Mouse (Mus musculus): ENCODE measurements around the gene Gm9508. TPM values are rescaled to one million over a fixed set of nuclear protein-coding genes. Genes with fewer than 3 reads are reported as not detected.

Gm9508 gene
- polyA plus RNA-seq (2014; fragmentation: Illumina TruSeq; extraction: RNeasy Lipid Tissue Mini Kit (QIAGEN cat#74804); ENCODE audit: low read depth, low replicate concordance) = not detected

DNA sequence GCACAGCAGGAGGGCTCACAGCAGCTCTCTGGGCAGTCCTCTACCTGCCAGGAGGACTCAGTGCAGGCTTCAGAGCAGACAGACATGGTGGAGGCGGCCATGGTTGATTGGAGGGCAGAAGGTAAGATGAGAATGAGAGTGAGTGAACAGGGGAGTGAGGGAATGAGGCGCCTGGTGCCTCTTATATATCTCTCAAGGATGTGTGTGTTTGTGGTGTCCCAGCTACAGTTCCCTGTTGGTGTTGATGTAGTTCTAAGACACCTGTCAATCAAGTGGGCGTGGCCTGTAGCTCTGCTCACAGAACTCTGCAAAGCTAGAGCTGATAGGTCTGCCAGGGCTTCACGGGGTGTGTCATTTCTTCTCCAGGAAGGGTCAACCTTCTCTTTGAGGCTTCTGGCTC lies at the start of gene Gm9508:
Gm9508 (minus strand) TSS at position 101 of the 400 bp plus-strand sequence.

DNA sequence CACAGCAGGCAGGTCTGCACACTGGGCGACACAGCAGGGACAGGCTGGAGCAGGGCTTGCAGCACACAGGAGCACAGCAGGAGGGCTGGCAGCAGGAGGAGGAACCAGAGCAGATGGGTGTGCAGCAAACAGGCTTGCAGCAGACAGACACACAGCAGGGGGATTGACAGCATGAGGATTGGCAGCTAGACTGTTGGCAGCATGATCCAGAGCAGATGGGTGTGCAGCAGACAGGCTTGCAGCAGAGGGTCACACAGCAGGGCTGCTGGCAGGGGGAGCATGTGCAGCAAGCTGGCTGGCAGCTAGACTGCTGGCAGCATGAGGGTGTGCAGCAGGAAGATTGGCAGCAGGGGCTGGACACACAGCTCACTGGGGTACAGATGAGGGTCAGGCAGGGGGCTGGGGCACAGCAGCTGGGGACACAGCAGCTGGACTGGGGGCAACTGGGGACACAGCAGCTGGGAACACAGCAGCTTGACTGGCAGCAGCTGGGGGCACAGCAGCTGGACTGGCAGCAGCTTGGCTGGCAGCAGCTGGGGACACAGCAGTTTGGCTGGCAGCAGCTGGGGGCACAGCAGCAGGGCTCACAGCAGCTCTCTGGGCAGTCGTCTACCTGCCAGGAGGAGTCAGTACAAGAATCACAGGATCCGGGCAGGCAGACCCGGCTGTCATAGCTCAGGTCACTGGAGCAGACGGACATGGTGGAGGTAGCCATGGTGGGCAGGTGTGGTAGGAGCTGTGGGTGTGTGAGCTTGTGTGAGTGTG lies 45.1 kb upstream of the Gm9508 start, which contains the start of gene Gm18596:
Gm18596 (minus strand) TSS at position 715 of the 765 bp plus-strand sequence.

DNA sequence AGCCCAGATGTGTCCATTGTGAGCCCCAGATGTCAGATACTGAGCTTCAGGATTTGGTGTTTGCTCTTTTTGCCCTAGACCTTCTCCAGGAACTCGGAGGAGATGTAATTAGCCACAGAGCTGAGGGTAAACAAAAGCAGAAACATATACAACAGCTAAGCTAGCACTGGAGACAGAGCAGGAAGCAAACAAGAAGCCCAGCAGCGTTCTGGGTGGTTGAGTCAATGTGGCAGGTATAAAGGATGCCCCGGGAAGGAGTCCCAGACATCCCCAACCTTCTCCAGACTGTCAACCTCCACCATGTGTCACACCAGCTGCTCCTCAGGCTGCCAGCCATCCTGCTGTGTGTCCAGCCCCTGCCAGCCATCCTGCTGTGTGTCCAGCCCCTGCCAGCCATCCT lies 29.2 kb upstream of the Gm9508 start, which contains the start of gene Gm10100:
Gm10100 (plus strand) TSS at position 301 of the 400 bp plus-strand sequence.

DNA sequence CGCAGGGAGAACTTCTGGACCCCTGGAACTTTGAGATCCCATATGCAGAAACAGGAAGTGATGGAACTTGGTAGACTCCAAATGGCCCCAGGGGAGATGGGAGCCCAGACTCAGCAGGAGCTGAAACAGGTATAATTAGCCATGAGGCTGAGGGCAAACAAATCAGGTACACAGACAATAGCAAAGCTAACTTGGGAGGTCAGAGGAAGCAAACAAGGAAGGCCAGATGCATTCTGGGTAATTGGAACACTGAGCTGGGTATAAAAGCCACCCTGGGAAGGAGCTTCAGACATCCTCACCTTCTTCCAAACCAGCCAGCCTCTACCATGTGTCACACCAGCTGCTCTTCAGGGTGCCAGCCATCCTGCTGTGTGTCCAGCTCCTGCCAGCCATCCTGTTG lies 23.3 kb upstream of the Gm9508 start, which contains the start of gene Krtap12-1:
Krtap12-1 (plus strand) TSS at position 301 of the 400 bp plus-strand sequence.

DNA sequence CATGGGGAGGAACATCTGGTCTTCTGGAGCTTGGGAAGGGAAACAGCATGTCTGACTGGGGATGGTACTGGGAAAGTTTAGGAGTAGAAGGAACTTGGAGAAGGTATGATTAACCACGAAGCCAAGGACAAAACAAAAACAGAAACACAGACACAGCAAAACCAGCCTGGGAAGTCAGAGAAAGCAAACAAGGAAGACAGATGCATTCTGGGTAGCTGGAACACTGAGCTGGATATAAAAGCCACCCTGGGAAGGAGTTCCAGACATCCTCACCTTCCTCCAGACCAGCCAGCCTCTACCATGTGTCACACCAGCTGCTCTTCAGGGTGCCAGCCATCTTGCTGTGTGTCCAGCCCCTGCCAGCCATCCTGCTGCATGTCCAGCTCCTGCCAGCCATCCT lies 18.5 kb upstream of the Gm9508 start, which contains the start of gene Gm10142:
Gm10142 (plus strand) TSS at position 301 of the 400 bp plus-strand sequence.

DNA sequence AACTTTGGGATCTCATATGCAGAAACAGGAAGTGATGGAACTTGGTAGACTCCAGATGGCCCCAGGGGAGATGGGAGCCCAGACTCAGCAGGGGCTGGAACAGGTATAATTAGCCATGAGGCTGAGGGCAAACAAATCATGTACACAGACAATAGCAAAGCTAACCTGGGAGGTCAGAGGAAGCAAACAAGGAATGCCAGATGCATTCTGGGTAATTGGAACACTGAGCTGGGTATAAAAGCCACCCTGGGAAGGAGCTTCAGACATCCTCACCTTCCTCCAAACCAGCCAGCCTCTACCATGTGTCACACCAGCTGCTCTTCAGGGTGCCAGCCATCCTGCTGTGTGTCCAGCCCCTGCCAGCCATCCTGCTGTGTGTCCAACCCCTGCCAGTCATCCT lies 14.1 kb upstream of the Gm9508 start, which contains the start of gene Gm10024:
Gm10024 (plus strand) TSS at position 301 of the 400 bp plus-strand sequence.

DNA sequence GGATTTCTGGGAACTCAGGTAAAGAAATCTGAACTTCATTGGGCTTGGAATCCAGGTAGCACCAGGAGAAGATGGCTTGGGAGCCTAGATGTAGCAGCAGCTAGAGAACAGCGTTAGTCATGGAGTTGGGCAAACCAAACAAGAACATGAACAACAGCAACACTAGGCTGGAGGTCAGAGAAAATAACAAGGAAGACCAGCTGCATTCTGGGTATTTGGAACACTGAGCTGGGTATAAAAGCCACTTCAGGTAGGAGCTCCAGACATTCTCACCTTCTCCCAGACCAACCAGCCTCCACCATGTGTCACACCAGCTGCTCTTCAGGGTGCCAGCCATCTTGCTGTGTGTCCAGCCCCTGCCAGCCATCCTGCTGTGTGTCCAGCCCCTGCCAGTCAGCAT lies 9.3 kb upstream of the Gm9508 start, which contains the start of gene Gm10272:
Gm10272 (plus strand) TSS at position 301 of the 400 bp plus-strand sequence.

DNA sequence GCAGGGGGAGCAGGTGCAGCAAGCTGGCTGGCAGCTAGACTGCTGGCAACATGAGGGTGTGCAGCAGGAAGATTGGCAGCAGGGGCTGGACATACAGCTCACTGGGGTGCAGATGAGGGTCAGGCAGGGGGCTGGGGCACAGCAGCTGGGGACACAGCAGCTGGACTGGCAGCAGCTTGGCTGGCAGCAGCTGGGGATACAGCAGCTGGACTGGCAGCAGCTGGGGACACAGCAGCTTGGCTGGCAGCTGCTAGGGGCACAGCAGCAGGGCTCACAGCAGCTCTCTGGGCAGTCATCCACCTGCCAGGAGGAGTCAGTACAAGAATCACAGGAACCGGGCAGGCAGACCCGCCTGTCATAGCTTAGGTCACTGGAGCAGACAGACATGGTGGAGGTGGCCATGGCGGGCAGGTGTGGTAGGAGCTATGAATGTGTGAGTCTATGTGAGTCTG lies 6.7 kb downstream of the Gm9508 start, which contains the start of gene Gm19402:
Gm19402 (minus strand) TSS at position 402 of the 452 bp plus-strand sequence.

DNA sequence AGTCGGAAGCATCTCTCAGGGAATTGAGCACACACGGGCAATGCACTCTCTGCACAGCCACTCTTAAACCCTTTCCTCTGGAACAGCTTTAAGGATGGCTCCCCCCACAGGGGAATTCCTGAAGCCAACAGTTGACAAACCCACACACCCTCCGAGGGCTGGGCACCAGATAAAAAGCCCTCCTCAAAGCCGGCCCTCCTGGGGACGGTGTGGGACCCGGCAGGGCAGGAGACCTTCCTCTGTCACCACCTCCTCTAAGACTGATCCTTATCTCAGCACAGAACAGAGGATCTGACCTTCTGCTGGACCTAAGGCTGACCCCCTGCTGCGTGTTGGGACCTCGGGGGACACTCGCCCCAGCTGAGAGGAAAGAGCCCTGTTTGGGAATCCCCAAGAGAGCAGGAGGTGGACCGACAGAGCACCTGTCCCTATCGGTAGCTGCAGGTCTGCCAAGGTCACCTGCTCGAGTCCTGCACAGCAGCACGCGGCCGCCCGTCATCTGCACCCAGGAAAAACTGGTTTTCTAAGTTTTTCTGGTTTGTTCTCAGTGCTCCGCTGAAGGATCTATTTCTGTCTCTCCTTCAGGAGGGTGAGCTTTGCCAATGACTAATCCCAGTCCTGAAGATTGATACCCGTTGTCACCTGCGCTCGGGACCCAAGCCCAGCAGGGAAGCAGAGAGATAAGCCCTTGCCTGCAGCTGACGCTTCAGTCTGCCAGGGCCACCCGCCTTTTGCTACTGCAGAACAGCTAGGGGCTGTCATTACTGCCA lies 11.0 kb downstream of the Gm9508 start, which contains the start of gene Tspear:
Tspear (plus strand) TSS at position 675 of the 770 bp plus-strand sequence.

Other genes starting within 250 kb of the Gm9508 start
- 0.69 TPM for gene Fam207a, start 181.4 kb downstream of the Gm9508 start, polyA plus RNA-seq (2014; fragmentation: Illumina TruSeq; extraction: RNeasy Lipid Tissue Mini Kit (QIAGEN cat#74804); ENCODE audit: low read depth, low replicate concordance)
- gene Itgb2, start 167.0 kb downstream of the Gm9508 start, polyA plus RNA-seq (2014; fragmentation: Illumina TruSeq; extraction: RNeasy Lipid Tissue Mini Kit (QIAGEN cat#74804); ENCODE audit: low read depth, low replicate concordance) = 3.1 TPM
- gene Pttg1ip, start 115.5 kb downstream of the Gm9508 start, polyA plus RNA-seq (2014; fragmentation: Illumina TruSeq; extraction: RNeasy Lipid Tissue Mini Kit (QIAGEN cat#74804); ENCODE audit: low read depth, low replicate concordance) = 193 TPM
- gene Sumo3, start 91.1 kb downstream of the Gm9508 start, polyA plus RNA-seq (2014; fragmentation: Illumina TruSeq; extraction: RNeasy Lipid Tissue Mini Kit (QIAGEN cat#74804); ENCODE audit: low read depth, low replicate concordance) = 76.1 TPM
- gene Gm49325, start 91.0 kb downstream of the Gm9508 start, polyA plus RNA-seq (2014; fragmentation: Illumina TruSeq; extraction: RNeasy Lipid Tissue Mini Kit (QIAGEN cat#74804); ENCODE audit: low read depth, low replicate concordance) = 1.6 TPM
- 7.3 TPM for gene Ube2g2, start 75.0 kb downstream of the Gm9508 start, polyA plus RNA-seq (2014; fragmentation: Illumina TruSeq; extraction: RNeasy Lipid Tissue Mini Kit (QIAGEN cat#74804); ENCODE audit: low read depth, low replicate concordance)
- gene Tspear, start 10.7 kb downstream of the Gm9508 start, polyA plus RNA-seq (2014; fragmentation: Illumina TruSeq; extraction: RNeasy Lipid Tissue Mini Kit (QIAGEN cat#74804); ENCODE audit: low read depth, low replicate concordance) = not detected
- gene Gm19402, start 6.5 kb downstream of the Gm9508 start, polyA plus RNA-seq (2014; fragmentation: Illumina TruSeq; extraction: RNeasy Lipid Tissue Mini Kit (QIAGEN cat#74804); ENCODE audit: low read depth, low replicate concordance) = not detected
- not detected for gene Gm10272, start 9.4 kb upstream of the Gm9508 start, polyA plus RNA-seq (2014; fragmentation: Illumina TruSeq; extraction: RNeasy Lipid Tissue Mini Kit (QIAGEN cat#74804); ENCODE audit: low read depth, low replicate concordance)
- not detected for gene Gm10024, start 14.2 kb upstream of the Gm9508 start, polyA plus RNA-seq (2014; fragmentation: Illumina TruSeq; extraction: RNeasy Lipid Tissue Mini Kit (QIAGEN cat#74804); ENCODE audit: low read depth, low replicate concordance)
- not detected for gene Gm10142, start 18.6 kb upstream of the Gm9508 start, polyA plus RNA-seq (2014; fragmentation: Illumina TruSeq; extraction: RNeasy Lipid Tissue Mini Kit (QIAGEN cat#74804); ENCODE audit: low read depth, low replicate concordance)
- not detected for gene Krtap12-1, start 23.4 kb upstream of the Gm9508 start, polyA plus RNA-seq (2014; fragmentation: Illumina TruSeq; extraction: RNeasy Lipid Tissue Mini Kit (QIAGEN cat#74804); ENCODE audit: low read depth, low replicate concordance)
- not detected for gene Gm10100, start 29.3 kb upstream of the Gm9508 start, polyA plus RNA-seq (2014; fragmentation: Illumina TruSeq; extraction: RNeasy Lipid Tissue Mini Kit (QIAGEN cat#74804); ENCODE audit: low read depth, low replicate concordance)
- not detected for gene Gm18596, start 45.4 kb upstream of the Gm9508 start, polyA plus RNA-seq (2014; fragmentation: Illumina TruSeq; extraction: RNeasy Lipid Tissue Mini Kit (QIAGEN cat#74804); ENCODE audit: low read depth, low replicate concordance)
- gene Gm9736, start 54.1 kb upstream of the Gm9508 start, polyA plus RNA-seq (2014; fragmentation: Illumina TruSeq; extraction: RNeasy Lipid Tissue Mini Kit (QIAGEN cat#74804); ENCODE audit: low read depth, low replicate concordance) = not detected
- not detected for gene Gm3233, start 62.4 kb upstream of the Gm9508 start, polyA plus RNA-seq (2014; fragmentation: Illumina TruSeq; extraction: RNeasy Lipid Tissue Mini Kit (QIAGEN cat#74804); ENCODE audit: low read depth, low replicate concordance)
- gene Gm3238, start 74.1 kb upstream of the Gm9508 start, polyA plus RNA-seq (2014; fragmentation: Illumina TruSeq; extraction: RNeasy Lipid Tissue Mini Kit (QIAGEN cat#74804); ENCODE audit: low read depth, low replicate concordance) = not detected
- gene Gm7138, start 79.7 kb upstream of the Gm9508 start, polyA plus RNA-seq (2014; fragmentation: Illumina TruSeq; extraction: RNeasy Lipid Tissue Mini Kit (QIAGEN cat#74804); ENCODE audit: low read depth, low replicate concordance) = not detected
- gene Gm3250, start 85.3 kb upstream of the Gm9508 start, polyA plus RNA-seq (2014; fragmentation: Illumina TruSeq; extraction: RNeasy Lipid Tissue Mini Kit (QIAGEN cat#74804); ENCODE audit: low read depth, low replicate concordance) = not detected
- gene Gm7137, start 91.0 kb upstream of the Gm9508 start, polyA plus RNA-seq (2014; fragmentation: Illumina TruSeq; extraction: RNeasy Lipid Tissue Mini Kit (QIAGEN cat#74804); ENCODE audit: low read depth, low replicate concordance) = not detected
- not detected for gene Gm9639, start 97.8 kb upstream of the Gm9508 start, polyA plus RNA-seq (2014; fragmentation: Illumina TruSeq; extraction: RNeasy Lipid Tissue Mini Kit (QIAGEN cat#74804); ENCODE audit: low read depth, low replicate concordance)
- not detected for gene Gm19668, start 101.9 kb upstream of the Gm9508 start, polyA plus RNA-seq (2014; fragmentation: Illumina TruSeq; extraction: RNeasy Lipid Tissue Mini Kit (QIAGEN cat#74804); ENCODE audit: low read depth, low replicate concordance)
- gene Gm9507, start 114.6 kb upstream of the Gm9508 start, polyA plus RNA-seq (2014; fragmentation: Illumina TruSeq; extraction: RNeasy Lipid Tissue Mini Kit (QIAGEN cat#74804); ENCODE audit: low read depth, low replicate concordance) = not detected
- gene Gm2696, start 117.4 kb upstream of the Gm9508 start, polyA plus RNA-seq (2014; fragmentation: Illumina TruSeq; extraction: RNeasy Lipid Tissue Mini Kit (QIAGEN cat#74804); ENCODE audit: low read depth, low replicate concordance) = not detected
- not detected for gene Krtap10-4, start 129.9 kb upstream of the Gm9508 start, polyA plus RNA-seq (2014; fragmentation: Illumina TruSeq; extraction: RNeasy Lipid Tissue Mini Kit (QIAGEN cat#74804); ENCODE audit: low read depth, low replicate concordance)
- not detected for gene Krtap10-10, start 138.7 kb upstream of the Gm9508 start, polyA plus RNA-seq (2014; fragmentation: Illumina TruSeq; extraction: RNeasy Lipid Tissue Mini Kit (QIAGEN cat#74804); ENCODE audit: low read depth, low replicate concordance)
- not detected for gene Gm36176, start 149.6 kb upstream of the Gm9508 start, polyA plus RNA-seq (2014; fragmentation: Illumina TruSeq; extraction: RNeasy Lipid Tissue Mini Kit (QIAGEN cat#74804); ENCODE audit: low read depth, low replicate concordance)
- not detected for gene Gm10318, start 155.6 kb upstream of the Gm9508 start, polyA plus RNA-seq (2014; fragmentation: Illumina TruSeq; extraction: RNeasy Lipid Tissue Mini Kit (QIAGEN cat#74804); ENCODE audit: low read depth, low replicate concordance)
- not detected for gene Gm3285, start 164.7 kb upstream of the Gm9508 start, polyA plus RNA-seq (2014; fragmentation: Illumina TruSeq; extraction: RNeasy Lipid Tissue Mini Kit (QIAGEN cat#74804); ENCODE audit: low read depth, low replicate concordance)
- gene Lrrc3, start 205.3 kb upstream of the Gm9508 start, polyA plus RNA-seq (2014; fragmentation: Illumina TruSeq; extraction: RNeasy Lipid Tissue Mini Kit (QIAGEN cat#74804); ENCODE audit: low read depth, low replicate concordance) = 2.1 TPM

Measured in sigmoid colon, adult 10 weeks (tissue).